Mouse (Mus musculus) liver, embryonic 13.5 days (tissue): ENCODE measurements around the gene Chga. TPM values are rescaled to one million over a fixed set of nuclear protein-coding genes. Genes with fewer than 3 reads are reported as not detected.

ENCODE experiments used
- ATAC-seq: fragments of 200-750 bp; cut with Nextera tagmentation; 2 replicates; pipeline ENCODE4 v1.8.0; 2017; ENCODE audit warnings: low read depth, mild to moderate bottlenecking, moderate number of reproducible peaks, moderate library complexity
- DNase-seq: peaks from one replicate; pipeline ENCODE4 v3.0.0; 2022
- H3K27ac ChIP-seq: fragments of 300-500 bp; sonication (generic); 2 replicates; pipeline ENCODE4 v1.5.1; 2015; ENCODE audit warnings: moderate library complexity, mild to moderate bottlenecking, inconsistent platforms
- H3K27me3 ChIP-seq: fragments of 300-500 bp; sonication (generic); 2 replicates; pipeline ENCODE4 v1.6.1; 2015; ENCODE audit warnings: mild to moderate bottlenecking, inconsistent platforms
- H3K36me3 ChIP-seq: fragments of 300-500 bp; sonication (generic); 2 replicates; pipeline ENCODE4 v1.6.1; 2015; ENCODE audit warnings: mild to moderate bottlenecking, inconsistent platforms
- H3K4me1 ChIP-seq: fragments of 300-500 bp; sonication (generic); replicated peaks from 2 replicates; pipeline ENCODE4 v1.6.1; 2015; ENCODE audit warnings: inconsistent platforms
- H3K4me2 ChIP-seq: fragments of 300-500 bp; sonication (generic); 2 replicates; pipeline ENCODE4 v1.6.1; 2015; ENCODE audit warnings: inconsistent platforms, mild to moderate bottlenecking, moderate library complexity
- H3K4me3 ChIP-seq: fragments of 300-500 bp; sonication (generic); replicated peaks from 2 replicates; pipeline ENCODE4 v1.5.1; 2015; ENCODE audit warnings: mild to moderate bottlenecking, inconsistent platforms
- H3K9ac ChIP-seq: fragments of 300-500 bp; sonication (generic); 2 replicates; pipeline ENCODE4 v1.6.1; 2015; ENCODE audit warnings: mild to moderate bottlenecking, inconsistent platforms
- H3K9me3 ChIP-seq: fragments of 300-500 bp; sonication (generic); replicated peaks from 2 replicates; pipeline ENCODE4 v1.6.1; 2016; ENCODE audit warnings: inconsistent platforms
- WGBS: fragments of 180-500 bp; shearing (Covaris S2); methylation state at CpG from one replicate; pipeline ENCODE4 v1.1.7; 2015; ENCODE audit not compliant: insufficient replicate concordance; 5-methylcytosine and 5-hydroxymethylcytosine counted together
- polyA plus RNA-seq: library from polyadenylated mRNA; unstranded; fragments of >200 nt; fragmentation: Nextera tagmentation; extraction: Ambion mirVana; gene quantifications from 2 replicates; pipeline ENCODE4 v1.2.1, GENCODE M21; 2015

Gene Chga
- polyA plus RNA-seq, 1 experiment from 2014 or later, result 1.3 TPM

GRCm38 (mm10) chr12:102565086-102565485 is 10.3 kb downstream of the Chga start:
- 19% methylated on average over 6 of the region's 6 CpGs for WGBS
- no peaks in the 10 kb centered on the region for H3K36me3 ChIP-seq
- no peaks in the 10 kb centered on the region for H3K9me3 ChIP-seq
- no peak overlapping the region for H3K4me3 ChIP-seq
- peak overlapping the region; percentile 29 for H3K4me2 ChIP-seq
- no peak overlapping the region for H3K9ac ChIP-seq
- no peak overlapping the region for H3K27ac ChIP-seq
- peaks cover 3% of the 10 kb centered on the region; the same call in 1 of the 2 replicates for H3K27me3 ChIP-seq
- H3K4me1 ChIP-seq, result peaks cover 33% of the 10 kb centered on the region
- DNase-seq (peak; percentile 43), ATAC-seq (peak; percentile 94)

DNA sequence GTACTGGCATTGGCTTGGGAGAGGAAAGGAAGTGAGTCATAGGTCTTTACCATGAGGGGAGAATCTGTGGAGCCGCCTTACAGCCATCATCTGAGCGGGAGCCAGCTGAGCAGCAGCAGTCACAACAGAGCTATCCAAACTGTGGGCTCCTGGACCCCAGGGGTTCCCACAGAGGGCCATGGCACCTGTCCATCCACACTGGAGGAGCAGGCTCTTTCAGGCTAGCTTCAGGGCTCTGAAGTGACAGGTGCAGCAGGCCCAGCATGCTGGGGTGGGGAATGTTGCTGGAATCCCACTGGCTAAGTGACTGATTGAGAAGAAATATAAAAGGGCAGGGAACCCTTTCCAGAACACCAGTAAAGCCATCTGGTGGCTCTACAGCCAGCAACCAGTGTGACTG is 12.2 kb downstream of the Chga start:
- no peak overlapping the region for H3K27ac ChIP-seq
- H3K4me1 ChIP-seq, result peaks cover 46% of the 10 kb centered on the region
- no peak overlapping the region for H3K4me3 ChIP-seq
- H3K27me3 ChIP-seq, result no peaks in the 10 kb centered on the region
- no peaks in the 10 kb centered on the region for H3K36me3 ChIP-seq
- H3K9me3 ChIP-seq, result no peaks in the 10 kb centered on the region
- H3K4me2 ChIP-seq, result no peak overlapping the region
- DNase-seq (no peak), ATAC-seq (no peak)
- 41% methylated on average over 2 of the region's 2 CpGs for WGBS
- no peak overlapping the region for H3K9ac ChIP-seq

DNA sequence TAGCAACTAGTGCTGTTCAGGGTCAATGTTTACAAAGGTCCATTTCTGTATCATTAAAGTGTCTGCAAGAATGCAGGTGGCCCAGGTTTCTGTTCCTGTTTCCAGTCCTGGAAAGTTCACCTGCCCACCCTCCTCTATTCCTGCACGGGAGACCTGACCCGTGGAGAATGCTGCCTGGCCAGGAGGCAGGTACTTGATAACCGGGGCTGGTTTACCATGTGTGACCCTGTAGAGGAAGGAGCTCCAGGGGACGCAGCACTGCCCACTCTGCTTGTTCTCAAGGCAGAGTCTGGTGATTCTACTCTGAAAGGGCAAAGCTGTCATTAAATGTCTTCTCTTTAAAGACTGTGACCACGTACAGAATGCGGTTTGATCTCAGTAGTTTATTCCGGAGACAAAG is 13.4 kb downstream of the Chga start:
- Histone ChIP-seq H3K4me1 (peaks cover 46% of the 10 kb centered on the region), H3K27ac (no peak overlapping the region), H3K36me3 (no peaks in the 10 kb centered on the region), H3K4me3 (no peak overlapping the region), H3K4me2 (no peak overlapping the region), H3K9me3 (no peaks in the 10 kb centered on the region), H3K27me3 (no peaks in the 10 kb centered on the region), H3K9ac (no peak overlapping the region)
- DNase-seq, result no peak
- 71% methylated on average over 7 of the region's 7 CpGs for WGBS
- no peak for ATAC-seq

- H3K27ac ChIP-seq, result no peak overlapping the region
These were observed 15.3 kb downstream of the Chga start for GRCm38 (mm10) chr12:102570111-102570510.

DNA sequence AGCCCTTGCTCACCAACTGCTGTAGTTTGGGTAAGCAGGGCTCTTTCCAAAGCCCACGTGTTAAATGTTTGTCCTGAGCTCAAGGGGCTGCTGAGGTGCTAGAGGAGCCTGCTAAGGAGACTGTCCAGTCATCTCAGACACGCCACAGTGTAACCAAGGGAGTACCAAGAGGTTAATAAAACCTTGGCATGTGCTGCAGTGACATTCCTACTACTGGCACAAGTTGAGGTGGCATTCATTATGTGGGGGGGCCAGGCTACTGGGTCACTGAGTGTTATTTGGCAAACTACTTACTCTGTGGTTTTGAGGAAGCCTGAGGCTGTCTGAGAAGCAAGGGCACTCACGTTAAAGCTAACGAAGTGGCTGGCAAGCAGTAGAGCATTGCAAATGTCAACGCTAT is 16.0 kb downstream of the Chga start:
- Histone ChIP-seq H3K9me3 (no peaks in the 10 kb centered on the region), H3K27ac (no peak overlapping the region), H3K36me3 (no peaks in the 10 kb centered on the region), H3K4me2 (no peak overlapping the region), H3K4me3 (no peak overlapping the region), H3K4me1 (peaks cover 24% of the 10 kb centered on the region), H3K9ac (no peak overlapping the region), H3K27me3 (no peaks in the 10 kb centered on the region)
- ATAC-seq (no peak), DNase-seq (no peak)
- WGBS, result 54% methylated on average over 5 of the region's 5 CpGs

More at GRCm38 (mm10) chr12:102570111-102570510, 15.3 kb downstream of the Chga start:
- Histone ChIP-seq H3K9ac (no peak overlapping the region), H3K4me3 (no peak overlapping the region), H3K9me3 (no peaks in the 10 kb centered on the region), H3K36me3 (no peaks in the 10 kb centered on the region), H3K27me3 (no peaks in the 10 kb centered on the region), H3K4me1 (peaks cover 30% of the 10 kb centered on the region), H3K4me2 (no peak overlapping the region)
- WGBS, result 68% methylated on average over 13 of the region's 13 CpGs
- ATAC-seq (no peak), DNase-seq (no peak)

DNA sequence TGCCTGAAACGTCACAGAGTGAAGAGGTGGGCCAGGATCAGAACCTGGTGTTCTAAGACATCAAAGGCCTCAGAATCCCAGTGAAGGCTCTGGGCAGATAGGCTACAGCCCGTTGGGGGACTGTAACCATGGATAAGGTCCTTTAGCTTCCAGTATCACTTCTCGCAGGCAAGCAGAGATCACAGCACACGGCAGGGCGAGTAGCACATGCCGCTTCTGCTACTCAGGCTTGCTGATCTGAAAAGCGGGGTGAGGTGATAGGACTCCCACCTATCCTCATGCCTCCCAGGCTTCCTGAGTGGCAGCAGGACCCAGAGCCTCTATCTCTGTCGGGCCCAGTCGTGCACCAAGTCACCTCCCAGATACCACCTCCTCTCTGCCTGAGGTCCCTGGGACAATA is 16.9 kb downstream of the Chga start:
- ATAC-seq, result peak; percentile 71
- no peaks in the 10 kb centered on the region for H3K27me3 ChIP-seq
- DNase-seq, result no peak
- no peaks in the 10 kb centered on the region for H3K9me3 ChIP-seq
- no peak overlapping the region for H3K4me2 ChIP-seq
- 56% methylated on average over 9 of the region's 9 CpGs for WGBS
- H3K9ac ChIP-seq, result no peak overlapping the region
- H3K27ac ChIP-seq, result no peak overlapping the region
- peaks cover 16% of the 10 kb centered on the region for H3K4me1 ChIP-seq
- H3K36me3 ChIP-seq, result no peaks in the 10 kb centered on the region
- H3K4me3 ChIP-seq, result no peak overlapping the region

- no peak for DNase-seq
- WGBS, result 71% methylated on average over 7 of the region's 7 CpGs
- Histone ChIP-seq H3K9me3 (no peaks in the 10 kb centered on the region), H3K4me3 (no peak overlapping the region), H3K4me2 (no peak overlapping the region), H3K36me3 (no peaks in the 10 kb centered on the region), H3K27me3 (no peaks in the 10 kb centered on the region), H3K4me1 (peaks cover 16% of the 10 kb centered on the region), H3K27ac (no peak overlapping the region), H3K9ac (no peak overlapping the region)
- ATAC-seq, result no peak
These were observed 18.3 kb downstream of the Chga start for GRCm38 (mm10) chr12:102573036-102573435.

GRCm38 (mm10) chr12:102575541-102576329 is 21.0 kb downstream of the Chga start:
- H3K36me3 ChIP-seq, result no peaks in the 10 kb centered on the region
- peaks cover 10% of the 10 kb centered on the region for H3K4me1 ChIP-seq
- H3K4me2 ChIP-seq, result no peak overlapping the region
- 73% methylated on average over 5 of the region's 5 CpGs for WGBS
- H3K27ac ChIP-seq, result no peak overlapping the region
- no peak overlapping the region for H3K4me3 ChIP-seq
- DNase-seq, result no peak
- no peaks in the 10 kb centered on the region for H3K9me3 ChIP-seq
- H3K9ac ChIP-seq, result no peak overlapping the region
- H3K27me3 ChIP-seq, result no peaks in the 10 kb centered on the region
- no peak for ATAC-seq

DNA sequence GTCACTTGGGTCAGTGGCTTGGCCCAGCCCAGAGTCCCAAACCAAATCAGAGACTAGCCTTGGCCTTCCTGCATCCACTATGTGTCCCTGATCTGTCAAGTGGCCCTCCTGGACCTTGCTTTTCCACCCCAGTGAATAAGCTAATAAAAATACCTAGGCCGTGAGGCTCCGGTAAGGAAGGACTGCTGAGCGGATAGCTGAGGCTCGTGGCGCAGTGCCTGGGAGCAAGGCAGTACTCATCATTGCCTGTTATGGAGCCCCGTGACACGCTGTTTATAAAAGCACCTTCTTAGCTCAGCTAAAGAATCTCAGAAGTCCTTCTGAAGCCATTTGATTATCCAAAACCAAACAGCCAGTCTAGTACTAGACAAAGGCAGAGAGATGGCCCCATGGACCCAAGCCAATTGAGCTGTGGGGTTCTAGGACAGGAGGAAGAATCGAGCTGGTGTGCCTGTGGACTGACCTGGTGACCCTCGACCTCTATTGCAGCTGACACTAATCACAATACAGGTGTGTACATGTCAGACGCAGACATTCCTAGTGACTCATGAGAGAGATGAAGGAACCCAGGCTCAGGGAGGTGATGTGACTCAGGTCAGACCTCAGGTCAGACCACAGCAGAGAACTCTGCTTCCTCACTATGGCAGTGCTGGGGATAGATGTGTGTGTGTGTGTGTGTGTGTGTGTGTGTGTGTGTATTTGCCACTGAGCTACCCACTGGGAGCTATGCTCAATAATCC is 22.1 kb downstream of the Chga start:
- no peak for ATAC-seq
- WGBS, result 81% methylated on average over 10 of the region's 10 CpGs
- Histone ChIP-seq H3K27ac (no peak overlapping the region), H3K4me3 (no peak overlapping the region), H3K4me1 (peaks cover 1% of the 10 kb centered on the region), H3K27me3 (no peaks in the 10 kb centered on the region), H3K9me3 (no peaks in the 10 kb centered on the region), H3K4me2 (no peak overlapping the region), H3K9ac (no peak overlapping the region), H3K36me3 (no peaks in the 10 kb centered on the region)
- no peak for DNase-seq

GRCm38 (mm10) chr12:102579041-102579440 is 24.3 kb downstream of the Chga start:
- Histone ChIP-seq H3K27ac (no peak overlapping the region), H3K4me3 (no peak overlapping the region), H3K9ac (no peak overlapping the region), H3K4me2 (no peak overlapping the region), H3K27me3 (no peaks in the 10 kb centered on the region), H3K4me1 (no peaks in the 10 kb centered on the region), H3K36me3 (no peaks in the 10 kb centered on the region), H3K9me3 (no peaks in the 10 kb centered on the region)
- DNase-seq, result peak; percentile 26
- no peak for ATAC-seq
- WGBS, result 53% methylated on average over 6 of the region's 6 CpGs

GRCm38 (mm10) chr12:102581579-102582196 is 26.9 kb downstream of the Chga start:
- WGBS, result 58% methylated on average over 5 of the region's 5 CpGs
- Histone ChIP-seq H3K27ac (no peak overlapping the region), H3K9ac (no peak overlapping the region), H3K4me1 (no peaks in the 10 kb centered on the region), H3K4me2 (no peak overlapping the region), H3K36me3 (no peaks in the 10 kb centered on the region), H3K27me3 (no peaks in the 10 kb centered on the region), H3K4me3 (no peak overlapping the region), H3K9me3 (no peaks in the 10 kb centered on the region)
- DNase-seq, result no peak
- no peak for ATAC-seq
